Mouse (Mus musculus) c-Kit-positive CD71-positive TER-119-negative erythroid progenitor cells, embryonic 14.5 days (primary cell): Measurements from ENCODE around the gene Slc11a1.
"Not testable (repeated sequence)": the region's sequence is repeated elsewhere in the genome, so short reads cannot be mapped to it uniquely, and the experiment has no call there.

Experiments
- DNase-seq: peaks from one replicate; pipeline ENCODE4 v3.0.0-alpha.2; 2013; ENCODE audit warnings: low read depth

Slc11a1 gene

GRCm38 (mm10) chr1:74374980-74375379 is at the start of gene Slc11a1:
Slc11a1 (plus strand) TSS chr1:74375195.
- DNase-seq = no peak

DNA sequence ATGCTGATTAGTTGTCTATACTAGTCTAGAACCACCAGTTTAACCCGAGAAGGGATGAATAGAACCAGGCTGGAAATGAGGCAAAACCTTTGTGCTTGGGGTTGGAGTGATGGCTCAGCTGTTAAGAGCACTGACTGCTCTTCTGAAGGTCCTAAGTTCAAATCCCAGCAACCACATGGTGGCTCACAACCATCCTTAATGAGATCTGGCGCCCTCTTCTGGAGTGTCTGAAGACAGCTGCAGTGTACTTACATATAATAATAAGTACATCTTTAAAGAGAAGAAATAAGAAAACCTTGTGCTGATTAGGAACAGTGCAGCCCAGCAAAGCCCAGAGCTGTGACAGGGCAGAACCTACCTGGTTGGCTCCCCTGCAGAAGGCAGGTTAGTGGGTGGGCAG is 48.1 kb upstream of the Slc11a1 start:
- DNase-seq = not testable (repeated sequence)

DNA sequence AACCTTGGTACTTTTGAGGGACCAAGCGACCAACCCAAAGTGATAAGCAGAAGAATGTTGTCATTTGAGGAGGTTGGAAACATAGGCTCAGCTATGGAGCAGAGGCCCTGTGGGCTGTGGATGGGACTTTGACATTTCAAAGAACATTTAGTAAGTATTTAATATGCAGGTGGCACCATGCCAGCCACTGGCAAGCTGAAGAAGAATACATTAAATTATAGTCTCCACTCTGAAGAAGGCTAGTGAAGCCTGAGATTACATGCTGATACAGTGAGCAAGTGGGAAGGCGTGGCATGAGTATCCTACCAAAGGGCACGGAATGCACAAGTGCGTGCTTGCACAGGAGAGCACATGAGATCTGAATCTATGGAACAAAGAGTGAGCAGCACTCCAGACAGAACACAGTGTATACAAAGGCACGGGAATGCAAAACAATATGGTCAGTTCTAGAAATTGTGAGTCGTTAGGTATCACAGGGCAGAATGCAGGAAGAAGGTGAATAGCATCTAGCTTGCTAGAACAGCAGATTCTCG is 45.0 kb upstream of the Slc11a1 start:
- DNase-seq = no peak

GRCm38 (mm10) chr1:74331046-74331681 is 43.8 kb upstream of the Slc11a1 start:
- DNase-seq = peak; percentile 33

GRCm38 (mm10) chr1:74332241-74332763 is 42.7 kb upstream of the Slc11a1 start:
- peak; percentile 95 for DNase-seq

- DNase-seq = no peak
Measured at GRCm38 (mm10) chr1:74332930-74333329, 42.1 kb upstream of the Slc11a1 start.

DNA sequence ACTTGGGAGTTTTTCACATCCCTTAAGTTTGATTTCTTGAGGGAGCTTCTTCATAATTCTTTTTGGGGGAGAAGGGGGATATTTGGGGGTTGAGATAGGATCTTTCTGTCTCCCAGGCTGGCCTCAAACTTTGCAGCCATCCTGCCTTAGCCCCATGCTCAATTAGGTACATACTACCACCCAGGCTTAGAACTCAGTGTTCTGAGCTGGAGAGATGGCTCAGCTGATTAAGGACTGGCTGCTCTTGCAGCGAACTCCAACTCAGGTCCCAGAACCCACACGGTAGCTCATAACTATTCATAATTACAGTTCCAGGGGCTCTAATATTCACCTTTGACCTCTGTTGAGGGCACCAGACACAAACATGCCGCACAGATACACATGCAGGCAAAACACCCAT is 40.4 kb upstream of the Slc11a1 start:
- DNase-seq = no peak

DNA sequence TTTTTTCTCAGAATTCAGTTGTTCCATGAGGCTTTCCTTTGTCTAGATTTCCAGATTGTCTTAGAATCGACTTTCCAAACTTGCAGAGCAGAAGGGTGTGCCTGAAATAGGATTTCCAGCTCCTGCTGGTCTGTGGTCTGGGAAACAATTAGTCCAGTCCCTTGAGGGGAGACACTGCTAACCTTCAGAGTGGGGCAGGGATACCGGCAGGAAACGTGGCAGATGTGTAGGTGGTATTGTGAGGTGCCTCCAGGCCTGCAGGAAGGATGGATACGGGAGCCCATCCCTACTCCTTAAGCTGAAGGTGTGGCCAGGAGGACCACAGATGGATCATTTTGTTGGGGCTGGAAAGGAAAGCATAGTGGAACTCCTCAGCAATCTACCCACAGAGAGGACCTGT is 40.0 kb upstream of the Slc11a1 start:
- no peak for DNase-seq

DNA sequence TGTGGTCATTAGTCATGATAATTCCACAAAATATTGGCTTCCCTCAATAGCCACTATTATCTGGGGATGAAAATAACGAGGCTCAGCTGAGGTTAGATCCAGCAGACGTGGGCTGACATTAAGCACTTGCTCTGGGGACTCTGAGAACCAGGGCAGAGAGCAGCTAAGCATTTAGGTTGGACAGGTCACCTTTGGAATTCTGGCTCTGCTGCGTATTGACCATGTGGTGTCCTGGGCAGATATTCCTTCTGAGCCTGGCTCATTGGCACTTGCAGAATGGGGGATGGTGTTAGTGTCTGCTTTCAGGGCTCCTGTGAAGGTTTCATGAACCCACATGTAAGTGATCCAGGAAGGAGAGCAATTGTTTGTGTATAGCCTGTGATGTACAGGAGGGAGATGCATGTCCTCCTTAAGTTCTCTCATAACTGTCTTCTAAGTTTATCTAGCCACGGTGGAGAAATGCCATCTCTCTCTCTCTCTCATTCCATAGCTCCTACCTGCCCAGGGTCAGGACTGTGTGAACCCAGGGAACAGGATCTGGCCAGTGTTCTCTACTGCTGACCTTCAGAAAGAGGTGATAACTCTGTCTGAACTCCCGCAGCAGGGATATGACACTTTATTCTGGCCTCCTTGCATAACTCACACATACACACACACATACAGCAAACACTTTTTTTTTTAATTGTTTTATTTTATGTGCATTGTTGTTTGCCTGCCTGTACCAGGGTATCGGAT is 39.4 kb upstream of the Slc11a1 start:
- DNase-seq = no peak

DNA sequence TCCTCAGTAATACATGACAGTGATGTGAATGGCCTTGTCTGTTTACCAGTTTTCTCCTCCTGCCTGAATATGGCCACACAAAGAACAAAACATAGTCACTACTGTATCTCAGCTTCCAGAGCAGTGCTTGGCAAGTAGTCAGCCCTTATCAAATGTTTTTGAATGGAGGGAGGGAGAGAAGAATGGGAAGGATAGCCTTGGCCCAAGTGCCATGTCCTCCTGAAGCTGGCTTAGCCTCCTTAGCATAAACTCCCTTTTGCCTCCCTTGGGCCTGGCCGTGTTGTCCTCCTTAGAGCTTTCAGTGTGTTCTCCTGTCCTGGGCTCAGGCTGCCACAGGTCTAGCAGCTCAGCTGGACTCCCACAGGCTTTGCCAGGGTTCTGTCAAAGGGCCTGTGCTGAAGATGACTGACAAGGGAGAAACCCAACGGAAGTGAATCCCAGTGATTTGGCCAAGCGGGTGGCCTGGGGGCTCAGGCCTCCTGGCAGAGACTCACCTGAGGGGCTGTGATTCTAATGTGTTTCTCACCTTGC is 37.7 kb upstream of the Slc11a1 start:
- no peak for DNase-seq

- DNase-seq = no peak
Measured at GRCm38 (mm10) chr1:74338013-74338412, 37.0 kb upstream of the Slc11a1 start.

DNA sequence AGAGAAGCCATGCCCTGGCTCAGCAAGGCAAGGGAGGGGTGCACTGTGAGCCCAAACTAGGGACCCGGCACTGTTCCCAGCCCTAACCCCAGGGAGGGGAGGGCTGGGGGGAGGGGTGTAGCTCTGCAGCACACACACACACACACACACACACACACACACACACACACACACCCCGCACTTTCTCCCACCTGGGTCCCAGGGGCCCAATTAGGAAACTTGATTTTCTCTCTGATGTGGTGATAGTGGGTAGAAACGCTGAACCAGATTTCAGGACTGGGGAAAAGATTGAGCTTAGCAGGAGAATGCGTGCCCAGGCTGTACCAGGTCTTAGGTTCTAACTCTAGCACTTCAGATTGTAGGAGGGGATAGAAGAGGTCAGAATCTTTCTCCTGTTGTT is 36.4 kb upstream of the Slc11a1 start:
- DNase-seq = no peak

DNA sequence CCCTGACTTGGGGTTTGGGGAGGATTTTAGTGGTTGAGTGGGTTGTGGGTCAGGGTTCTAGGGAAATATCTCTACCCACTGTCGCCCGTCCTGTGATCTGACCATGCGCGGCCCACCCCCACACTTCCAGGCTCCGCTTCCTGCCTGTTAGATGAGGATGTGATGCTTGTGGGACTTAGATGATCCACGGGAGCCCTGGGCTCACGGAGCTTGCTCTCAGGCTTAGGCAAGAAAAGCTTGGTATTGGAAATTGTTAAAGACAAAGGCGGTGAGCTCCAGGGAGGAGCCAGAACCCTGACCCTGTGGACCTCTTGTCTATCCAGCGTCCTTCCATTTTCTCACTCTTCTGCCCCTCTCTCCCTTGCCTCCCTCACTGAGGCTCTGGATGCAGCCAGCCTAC is 35.1 kb upstream of the Slc11a1 start:
- DNase-seq = no peak

GRCm38 (mm10) chr1:74340361-74340764 is 34.6 kb upstream of the Slc11a1 start:
- no peak for DNase-seq

- DNase-seq = not testable (repeated sequence)
Measured at GRCm38 (mm10) chr1:74340992-74341391, 34.0 kb upstream of the Slc11a1 start.

DNA sequence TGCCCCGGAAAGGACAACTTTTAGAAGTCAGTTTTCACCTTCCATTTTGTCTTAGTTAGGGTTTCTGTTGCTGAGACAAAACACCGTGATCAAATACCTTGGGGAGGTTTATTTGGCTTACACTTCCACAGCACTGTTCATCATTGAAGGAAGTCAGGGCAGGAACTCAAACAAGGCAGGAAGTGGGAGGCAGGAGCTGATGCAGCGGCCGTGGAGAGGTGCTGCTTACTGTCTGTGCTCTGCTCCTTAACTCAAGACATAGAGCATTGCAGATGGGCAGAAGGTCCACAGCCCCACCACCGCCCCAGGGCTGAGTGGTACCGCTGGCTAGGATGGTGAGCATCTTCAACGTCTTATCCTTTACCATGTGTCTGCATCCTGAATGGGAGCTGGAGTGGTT is 33.1 kb upstream of the Slc11a1 start:
- no peak for DNase-seq

- DNase-seq = no peak
Measured at GRCm38 (mm10) chr1:74342308-74342707, 32.7 kb upstream of the Slc11a1 start.

DNA sequence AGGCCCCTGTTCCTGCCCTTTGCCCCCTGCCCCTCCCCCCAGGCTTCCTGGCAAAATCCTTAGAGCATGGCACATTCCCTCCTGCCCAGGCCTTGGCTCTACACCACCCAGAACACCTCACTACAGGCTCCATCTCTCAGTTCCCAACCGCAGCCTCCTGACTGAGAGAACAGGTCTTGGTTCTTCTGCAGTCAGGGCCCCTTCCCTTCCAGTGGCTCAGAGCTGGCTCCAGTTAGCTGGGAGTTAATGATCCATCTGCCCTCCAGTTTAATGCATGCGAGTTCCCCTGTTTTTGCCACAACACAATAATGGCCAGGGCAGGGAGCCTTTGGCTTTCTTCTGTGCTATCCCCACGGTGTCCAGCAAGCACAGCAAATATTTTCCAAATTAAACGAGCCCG is 31.8 kb upstream of the Slc11a1 start:
- no peak for DNase-seq

DNA sequence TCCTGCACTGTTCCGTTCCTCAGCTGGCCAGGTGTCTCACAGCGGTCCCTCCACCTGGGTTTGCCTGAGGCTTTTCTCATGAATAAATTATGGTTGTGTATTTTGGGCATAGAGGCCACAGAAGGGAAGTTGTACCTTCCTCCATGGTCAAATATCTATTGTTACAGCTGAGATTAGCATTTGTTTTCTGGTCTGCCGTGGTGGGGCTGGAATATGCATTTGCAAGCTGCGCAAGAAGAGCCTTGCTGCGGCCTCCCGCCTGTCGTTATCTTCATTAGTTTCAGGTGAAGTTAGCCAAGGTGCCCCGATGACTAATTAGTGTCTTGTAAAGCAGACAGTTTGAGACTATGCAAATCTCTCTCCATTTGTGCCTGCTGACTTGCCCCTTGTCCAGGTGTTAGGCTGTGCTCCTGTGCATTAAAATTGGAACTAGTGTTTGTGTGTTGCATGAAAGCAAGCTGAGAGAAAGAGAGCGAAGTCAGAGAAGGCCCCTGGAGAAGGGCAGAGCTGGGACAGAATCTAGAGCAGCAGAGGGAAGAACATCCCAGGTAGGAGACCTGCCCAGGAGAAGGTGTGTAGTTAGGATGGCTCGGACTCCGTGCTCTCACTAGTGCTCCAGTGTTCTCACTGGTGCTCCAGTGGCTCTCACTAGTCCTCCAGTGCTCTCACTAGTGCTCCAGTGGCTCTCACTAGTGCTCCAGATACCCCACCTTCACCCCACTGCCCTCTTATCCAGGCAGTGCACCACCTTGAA is 30.7 kb upstream of the Slc11a1 start:
- no peak for DNase-seq

- no peak for DNase-seq
Measured at GRCm38 (mm10) chr1:74351185-74351769, 23.7 kb upstream of the Slc11a1 start.

GRCm38 (mm10) chr1:74352532-74353096 is 22.4 kb upstream of the Slc11a1 start:
- DNase-seq = no peak
